Mouse (Mus musculus) adrenal gland, adult 10 weeks (tissue): Measurements from ENCODE around the gene Psg18. TPM values are rescaled to one million over a fixed set of nuclear protein-coding genes. Genes with fewer than 3 reads are reported as not detected.

Experiments
- polyA plus RNA-seq: library from polyadenylated mRNA; stranded (reverse); fragments of 350-450 nt; fragmentation: Illumina TruSeq; extraction: RNeasy Lipid Tissue Mini Kit (QIAGEN cat#74804); gene quantifications from one replicate; pipeline ENCODE4 v1.2.3, GENCODE M21; 2014; ENCODE audit warnings: low read depth, low replicate concordance

Gene Psg18
- not detected for polyA plus RNA-seq

GRCm38 (mm10) chr7:18354909-18355308 lies at the start of gene Psg18:
Gene Psg18 (minus strand): TSS chr7:18355009.

Other genes starting within 250 kb of the Psg18 start
- gene Igfl3, start 178.5 kb downstream of the Psg18 start, polyA plus RNA-seq, result not detected
- gene Mill1, start 109.7 kb downstream of the Psg18 start, polyA plus RNA-seq, result not detected
- gene Psg28, start 77.0 kb upstream of the Psg18 start, polyA plus RNA-seq, result not detected
- not detected for gene Psg26, start 129.2 kb upstream of the Psg18 start, polyA plus RNA-seq
- gene Psg25, start 177.3 kb upstream of the Psg18 start, polyA plus RNA-seq, result not detected
- gene Psg27, start 212.3 kb upstream of the Psg18 start, polyA plus RNA-seq, result not detected